Mouse (Mus musculus): Measurements from ENCODE around the gene Snx10. TPM values are rescaled to one million over a fixed set of nuclear protein-coding genes. Genes with fewer than 3 reads are reported as not detected.

Snx10 gene
- polyA plus RNA-seq, 1 experiment: 1.5 TPM

DNA sequence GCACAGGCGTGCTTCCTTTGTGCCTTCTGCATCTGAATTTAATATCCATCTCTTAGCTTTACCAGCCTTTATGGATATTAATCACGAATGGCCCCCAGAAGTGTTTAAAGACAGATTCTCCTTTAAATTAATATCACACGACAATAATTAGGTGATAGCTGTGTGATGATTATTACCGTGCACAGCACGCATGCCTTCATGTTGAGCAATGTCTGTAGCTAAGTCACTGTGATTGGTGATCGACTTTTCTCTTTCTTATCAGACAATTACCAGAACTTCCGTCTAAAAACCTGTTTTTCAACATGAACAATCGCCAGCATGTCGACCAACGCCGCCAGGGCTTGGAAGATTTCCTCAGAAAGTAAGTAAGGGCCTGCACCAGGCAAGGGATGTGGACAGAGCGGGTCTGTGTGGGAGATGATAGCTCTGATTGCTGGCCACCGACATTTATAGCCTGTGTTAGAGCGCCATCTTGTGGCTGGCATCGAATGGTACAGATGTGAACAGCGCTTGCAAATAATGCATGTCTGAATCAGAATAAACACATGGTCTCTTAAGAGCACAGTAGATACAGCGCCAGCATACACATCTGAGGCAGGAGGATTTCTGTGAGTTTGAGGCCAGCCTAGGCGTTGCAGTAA, 56.5 kb downstream of the Snx10 start:
- 21% methylated on average over 18 of the region's 18 CpGs for WGBS
- peak; percentile 57 for DNase-seq (ENCODE audit: low read depth, low spot score)

- 93% methylated on average over 9 of the region's 9 CpGs for WGBS
- DNase-seq (ENCODE audit: low read depth, low spot score): no peak
These were observed 57.7 kb downstream of the Snx10 start for GRCm38 (mm10) chr6:51581418-51581817.

DNA sequence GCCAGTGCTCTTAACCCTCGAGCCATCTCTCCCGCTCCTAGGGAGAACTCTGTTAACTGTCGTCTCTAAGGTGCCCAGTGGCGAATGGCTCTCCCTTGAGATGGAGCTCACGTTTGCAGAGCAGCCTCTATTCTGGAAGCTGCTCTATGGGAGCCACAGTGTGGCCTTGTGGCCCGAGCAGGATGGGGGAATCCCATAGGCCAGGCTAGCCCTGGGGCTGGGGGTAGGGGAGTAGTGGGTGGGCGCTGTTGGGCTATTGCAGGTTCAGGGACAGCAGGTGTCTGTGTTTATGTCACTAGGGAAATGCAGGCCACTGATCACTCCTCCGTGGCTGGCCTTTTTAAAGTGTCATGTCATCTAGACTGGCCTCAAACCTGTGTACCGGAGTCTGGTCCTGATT, 58.4 kb downstream of the Snx10 start:
- no peak for DNase-seq (ENCODE audit: low read depth, low spot score)
- 92% methylated on average over 9 of the region's 9 CpGs for WGBS

GRCm38 (mm10) chr6:51585980-51586379, 62.3 kb downstream of the Snx10 start:
- 19% methylated on average over 8 of the region's 8 CpGs for WGBS
- peak; percentile 36 for DNase-seq (ENCODE audit: low read depth, low spot score)

DNA sequence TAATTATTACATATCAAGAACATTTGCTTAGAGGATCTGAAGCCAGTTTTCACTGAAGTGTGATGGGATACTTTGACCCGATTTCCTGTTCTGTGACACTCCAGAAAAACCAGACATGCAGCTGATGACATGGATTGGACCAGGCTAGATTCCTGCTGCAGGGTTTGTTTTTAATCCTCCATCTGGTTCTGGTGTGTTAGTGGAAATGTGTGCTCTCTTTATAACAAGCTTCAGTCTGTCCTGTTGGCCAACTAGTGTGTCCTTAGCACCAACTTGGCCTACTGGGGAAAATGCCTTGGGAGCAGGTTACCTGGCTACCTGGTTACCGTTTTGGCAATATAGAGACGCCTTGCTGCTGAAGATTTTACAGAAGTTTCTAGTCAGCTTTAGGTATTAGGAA, 63.6 kb downstream of the Snx10 start:
- WGBS: 87% methylated on average over 3 of the region's 3 CpGs
- no peak for DNase-seq (ENCODE audit: low read depth, low spot score)

GRCm38 (mm10) chr6:51591264-51591663, 67.6 kb downstream of the Snx10 start:
- DNase-seq (ENCODE audit: low read depth, low spot score): no peak
- 88% methylated on average over 1 of the region's 1 CpGs for WGBS

GRCm38 (mm10) chr6:51591844-51592243, 68.1 kb downstream of the Snx10 start:
- whole genome bisulfite sequencing: 89% methylated on average over 3 of the region's 3 CpGs
- DNase-seq (ENCODE audit: low read depth, low spot score): no peak

GRCm38 (mm10) chr6:51592356-51593115, 68.8 kb downstream of the Snx10 start:
- no peak for DNase-seq (ENCODE audit: low read depth, low spot score)
- 35% methylated on average over 45 of the region's 45 CpGs for WGBS

- 92% methylated on average over 10 of the region's 10 CpGs for WGBS
- DNase-seq (ENCODE audit: low read depth, low spot score): no peak
These were observed 69.8 kb downstream of the Snx10 start for GRCm38 (mm10) chr6:51593446-51594035.

- whole genome bisulfite sequencing: 79% methylated on average over 4 of the region's 4 CpGs
- DNase-seq (ENCODE audit: low read depth, low spot score): no peak
These were observed 70.8 kb downstream of the Snx10 start for GRCm38 (mm10) chr6:51594516-51594915.

GRCm38 (mm10) chr6:51598058-51598457, 74.4 kb downstream of the Snx10 start:
- WGBS: 88% methylated on average over 7 of the region's 7 CpGs
- DNase-seq (ENCODE audit: low read depth, low spot score): no peak

GRCm38 (mm10) chr6:51600412-51600811, 76.7 kb downstream of the Snx10 start:
- no peak for DNase-seq (ENCODE audit: low read depth, low spot score)
- WGBS: 82% methylated on average over 9 of the region's 9 CpGs

- no peak for DNase-seq (ENCODE audit: low read depth, low spot score)
- WGBS: 69% methylated on average over 1 of the region's 1 CpGs
These were observed 78.6 kb downstream of the Snx10 start for GRCm38 (mm10) chr6:51602341-51602740.

GRCm38 (mm10) chr6:51603691-51604090, 80.0 kb downstream of the Snx10 start:
- DNase-seq (ENCODE audit: low read depth, low spot score): no peak
- 85% methylated on average over 10 of the region's 10 CpGs for WGBS

DNA sequence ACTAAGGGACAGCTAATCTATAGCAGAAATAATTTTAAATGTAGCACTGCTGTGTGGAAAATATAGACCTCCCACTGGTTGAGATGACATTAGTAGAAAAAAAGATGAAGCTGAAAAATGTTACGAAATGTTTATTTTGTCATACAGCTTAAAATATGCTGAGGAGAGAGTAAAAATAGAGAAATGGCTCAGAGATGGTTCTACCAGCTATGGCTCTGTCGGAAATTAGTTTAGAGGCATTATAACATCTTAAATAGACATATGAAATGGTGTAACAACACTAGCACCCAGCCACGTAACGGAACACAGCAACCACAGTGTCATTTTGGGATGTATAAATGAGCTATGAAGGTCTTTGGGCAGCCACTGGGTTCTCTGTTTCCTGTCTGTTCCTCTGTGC, 82.5 kb downstream of the Snx10 start:
- 85% methylated on average over 4 of the region's 4 CpGs for WGBS
- no peak for DNase-seq (ENCODE audit: low read depth, low spot score)

DNA sequence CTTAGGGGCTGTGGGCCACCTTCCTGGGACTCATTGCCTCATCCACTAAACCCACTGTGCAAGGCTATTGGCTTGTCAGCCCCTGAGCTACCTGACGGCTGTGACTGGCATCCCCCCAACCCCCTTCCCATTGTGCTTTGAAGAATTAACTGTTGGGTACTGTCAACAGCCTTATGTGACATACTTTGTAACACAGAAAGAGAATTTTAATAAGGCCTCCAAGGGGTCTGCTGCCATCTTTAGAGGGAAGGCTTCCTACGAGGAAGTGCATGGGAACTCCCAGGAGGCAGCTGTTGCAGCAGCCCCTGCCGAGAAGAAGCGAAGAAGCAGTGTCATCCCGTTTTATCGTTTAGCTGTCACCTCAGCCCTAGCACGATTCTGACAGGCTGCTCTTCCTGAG, 83.1 kb downstream of the Snx10 start:
- 53% methylated on average over 7 of the region's 7 CpGs for WGBS
- no peak for DNase-seq (ENCODE audit: low read depth, low spot score)

- no peak for DNase-seq (ENCODE audit: low read depth, low spot score)
- WGBS: 36% methylated on average over 4 of the region's 4 CpGs
These were observed 87.9 kb downstream of the Snx10 start for GRCm38 (mm10) chr6:51611621-51612020.

GRCm38 (mm10) chr6:51612371-51613051, 88.8 kb downstream of the Snx10 start:
- DNase-seq (ENCODE audit: low read depth, low spot score): peak; percentile 28
- WGBS: 1% methylated on average over 54 of the region's 54 CpGs

DNA sequence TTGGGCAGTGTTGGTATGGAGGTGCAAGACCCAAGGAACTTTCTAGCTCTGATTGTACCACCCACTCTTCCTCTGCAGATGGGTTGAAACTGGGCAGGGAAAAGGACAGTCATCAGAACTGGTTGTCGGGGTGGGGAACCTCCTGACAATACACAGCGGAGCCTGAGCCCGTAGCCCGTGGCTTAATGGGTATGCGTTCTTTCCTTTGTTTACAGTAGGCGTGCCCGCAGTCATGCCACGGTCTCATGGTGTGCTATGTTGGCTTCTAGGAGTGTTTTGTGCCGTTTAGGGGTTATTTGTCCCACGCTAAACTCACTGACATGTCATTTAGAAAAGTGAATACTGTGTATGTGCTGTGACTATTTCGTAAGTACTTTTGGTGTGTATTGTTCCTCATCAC, 90.0 kb downstream of the Snx10 start:
- WGBS: 43% methylated on average over 11 of the region's 11 CpGs
- DNase-seq (ENCODE audit: low read depth, low spot score): no peak

- no peak for DNase-seq (ENCODE audit: low read depth, low spot score)
- 89% methylated on average over 5 of the region's 5 CpGs for WGBS
These were observed 103.1 kb downstream of the Snx10 start for GRCm38 (mm10) chr6:51626843-51627242.

Measured in large intestine, adult 2 months (tissue).